Mouse (Mus musculus): ENCODE measurements at regions not wholly inside any gene's neighbourhood (a gene's known extent, or its start where the extent isn't known, plus 50 kb on each side); places are given as distances from the start of the nearest gene placed in this dataset.

DNA sequence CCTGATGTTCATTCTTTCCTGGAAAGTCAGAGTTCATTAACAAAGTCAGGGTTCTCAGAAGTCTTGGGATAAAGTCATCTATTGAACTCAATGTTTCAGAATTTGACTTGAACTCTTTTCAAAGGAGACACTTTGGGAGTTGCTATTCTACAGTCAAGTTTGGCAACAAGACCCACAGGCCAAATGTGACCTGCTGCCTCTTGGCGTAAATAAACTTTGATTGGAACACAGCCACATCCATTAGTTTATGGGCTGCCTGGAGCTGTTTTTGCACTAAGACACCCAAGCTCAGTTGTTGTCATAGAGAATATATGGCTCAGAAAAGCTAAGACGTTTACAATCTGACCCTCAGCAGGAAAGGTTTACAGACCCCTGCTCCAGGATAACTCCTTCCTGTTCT lies 464.2 kb upstream of the Vstm2b start:
- no peak for DNase-seq

DNA sequence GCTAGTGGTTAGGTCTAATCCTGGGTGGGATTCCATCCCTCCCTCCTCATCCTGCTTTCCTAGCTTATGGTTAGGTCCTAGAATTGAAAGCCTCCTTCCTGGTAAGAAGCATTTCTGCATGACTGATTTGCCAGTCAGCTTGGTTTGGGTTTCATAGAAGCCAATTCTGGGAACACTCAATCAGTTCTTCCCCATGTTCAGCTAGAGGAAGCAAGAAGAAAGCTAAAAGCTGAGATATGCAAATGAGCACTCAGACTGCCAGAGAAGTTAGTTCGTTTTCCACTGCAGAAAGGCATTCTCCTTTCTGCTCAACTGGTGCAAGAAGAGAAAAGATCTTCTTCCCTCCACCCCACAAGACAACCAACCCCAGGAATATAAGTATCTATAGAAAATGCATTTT lies 457.0 kb upstream of the Vstm2b start:
- DNase-seq = no peak

DNA sequence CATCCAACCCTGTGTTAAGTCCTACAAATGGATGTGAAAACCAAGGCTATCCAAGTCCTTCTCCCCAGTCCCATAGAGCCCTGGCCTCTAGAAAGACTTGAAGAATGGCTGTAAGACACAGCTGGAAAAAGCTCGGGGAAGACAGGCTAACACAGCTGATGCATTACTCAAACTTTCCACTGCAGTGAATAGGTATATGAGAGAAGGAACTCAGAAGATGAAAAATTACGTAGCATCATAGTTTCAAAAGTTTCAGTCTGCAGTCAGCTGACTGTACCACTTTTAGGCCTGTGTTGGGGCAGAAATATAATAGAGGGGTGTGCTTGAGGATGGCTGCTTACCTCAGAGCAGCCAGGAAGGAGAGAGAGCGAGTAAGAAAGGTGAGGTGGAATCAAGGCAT lies 456.3 kb upstream of the Vstm2b start:
- no peak for DNase-seq

DNA sequence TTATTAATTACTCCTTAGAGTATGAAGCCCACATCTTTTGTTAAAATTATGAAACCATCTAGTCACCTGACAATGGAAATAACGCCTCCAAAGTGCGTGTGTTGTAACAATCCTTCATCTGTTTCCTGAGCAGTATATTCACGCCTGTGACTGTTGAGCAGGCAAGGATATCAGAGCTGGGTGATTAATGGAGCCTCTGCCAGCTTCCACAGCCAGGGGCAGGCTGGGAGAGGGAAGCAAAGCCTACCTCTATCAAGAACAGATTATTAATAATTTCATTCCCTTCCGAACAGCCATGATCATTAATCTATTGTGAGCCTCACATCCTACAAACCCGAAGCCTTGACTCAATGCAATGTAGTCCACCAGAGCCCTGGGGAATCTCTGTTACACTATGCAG lies 431.7 kb upstream of the Vstm2b start:
- DNase-seq = no peak

DNA sequence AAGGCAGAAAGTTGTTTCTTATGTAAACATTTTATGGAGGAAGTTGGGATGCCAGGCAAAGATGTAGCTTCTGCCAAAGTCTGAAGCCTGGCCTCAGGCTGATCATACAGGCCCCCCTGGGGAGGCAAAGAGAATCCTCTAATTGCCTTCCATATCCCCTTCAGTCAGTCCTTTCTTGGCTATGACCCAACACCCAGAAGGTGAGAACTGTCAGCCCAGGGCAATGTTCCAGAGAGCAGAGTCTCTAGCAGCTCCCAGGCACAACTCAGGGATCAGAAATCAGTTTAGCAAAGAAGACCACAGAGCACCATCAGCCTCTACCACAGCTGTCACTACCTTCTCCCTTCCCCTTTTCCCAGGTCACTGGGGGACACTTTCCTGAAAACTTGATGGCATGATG lies 410.9 kb upstream of the Vstm2b start:
- DNase-seq = no peak

DNA sequence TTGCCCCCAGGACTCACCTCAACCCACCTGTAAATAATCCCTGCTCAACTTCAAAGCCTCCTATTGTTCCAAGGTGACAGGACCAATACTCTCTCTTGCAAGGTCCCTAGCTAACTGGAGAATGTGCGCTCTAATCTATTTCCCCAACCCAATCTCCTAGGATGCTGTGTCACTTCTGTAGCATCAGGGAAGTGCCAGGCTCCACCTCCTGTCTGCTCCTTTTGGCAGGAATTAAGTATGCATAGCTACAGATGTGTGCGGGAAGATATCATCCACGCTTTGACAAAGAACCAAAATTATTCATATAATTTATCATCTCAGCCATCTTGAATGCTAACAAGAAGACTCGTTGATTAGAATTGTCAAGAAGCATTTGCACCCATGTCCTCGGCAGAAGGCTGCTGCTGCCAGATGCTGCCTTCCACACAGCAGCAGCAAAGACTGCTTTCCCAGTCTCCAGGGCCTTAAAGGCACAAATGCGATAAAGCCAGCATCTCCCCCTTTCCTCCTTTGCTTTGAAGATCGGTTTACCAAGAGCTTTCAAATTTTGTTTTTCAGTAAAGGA lies 375.3 kb upstream of the Vstm2b start:
- no peak for DNase-seq

DNA sequence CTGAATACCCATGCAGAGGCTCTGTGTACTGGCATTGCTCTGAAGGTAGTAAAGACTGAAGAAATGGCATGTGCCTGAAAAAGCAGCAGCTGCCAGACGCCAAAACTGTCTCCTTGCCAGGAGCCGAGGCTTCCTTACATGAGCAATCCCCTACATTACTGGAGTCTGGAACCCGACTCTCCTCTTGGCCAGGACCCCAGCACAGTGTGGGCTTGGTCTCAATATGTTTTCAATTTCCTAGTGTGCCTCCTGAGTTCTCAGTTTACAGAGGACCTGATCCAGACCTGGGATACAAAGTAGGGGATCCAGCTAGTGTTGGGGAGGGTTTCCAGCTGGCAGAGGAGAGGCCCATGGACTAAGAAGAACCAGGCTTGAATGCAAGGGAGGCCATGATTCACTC lies 361.5 kb upstream of the Vstm2b start:
- DNase-seq = no peak

DNA sequence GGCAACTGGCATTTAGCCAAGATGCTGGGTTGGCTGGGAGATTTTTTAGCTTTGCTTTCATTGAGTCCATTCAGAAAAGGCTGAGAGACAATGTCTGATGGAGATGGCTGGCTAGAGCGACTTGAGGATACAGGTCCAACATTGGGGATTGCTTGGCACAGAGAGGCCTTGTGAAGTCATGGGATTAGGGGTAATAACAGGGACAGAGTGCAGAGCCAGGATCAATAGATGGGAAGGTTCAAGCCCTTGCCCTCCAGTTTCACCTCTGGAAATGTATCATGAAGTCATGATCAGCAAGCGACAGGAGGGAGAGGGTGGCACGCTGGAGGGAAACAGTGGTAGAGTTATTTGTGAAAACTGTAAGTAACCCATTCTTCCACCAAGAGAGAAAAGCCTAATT lies 360.5 kb upstream of the Vstm2b start:
- no peak for DNase-seq

DNA sequence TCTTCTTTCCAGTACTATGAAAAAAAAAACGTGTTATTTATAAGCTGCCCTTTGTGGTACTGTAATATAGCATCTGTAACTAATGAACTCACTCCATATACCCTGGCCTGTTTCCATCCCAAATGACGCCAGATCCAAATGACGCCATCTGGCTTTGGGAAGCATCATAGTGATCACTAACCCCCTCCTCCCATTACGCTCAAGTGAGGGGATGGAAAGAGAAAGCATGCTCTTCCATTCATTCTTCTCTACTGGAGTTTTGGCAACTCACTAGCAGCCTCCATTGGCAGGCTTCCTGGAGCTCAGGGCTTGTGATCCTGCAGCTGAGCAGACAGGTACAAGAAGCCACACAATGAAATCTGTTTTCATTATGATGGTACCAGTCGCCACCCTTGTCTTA lies 358.3 kb upstream of the Vstm2b start:
- no peak for DNase-seq

DNA sequence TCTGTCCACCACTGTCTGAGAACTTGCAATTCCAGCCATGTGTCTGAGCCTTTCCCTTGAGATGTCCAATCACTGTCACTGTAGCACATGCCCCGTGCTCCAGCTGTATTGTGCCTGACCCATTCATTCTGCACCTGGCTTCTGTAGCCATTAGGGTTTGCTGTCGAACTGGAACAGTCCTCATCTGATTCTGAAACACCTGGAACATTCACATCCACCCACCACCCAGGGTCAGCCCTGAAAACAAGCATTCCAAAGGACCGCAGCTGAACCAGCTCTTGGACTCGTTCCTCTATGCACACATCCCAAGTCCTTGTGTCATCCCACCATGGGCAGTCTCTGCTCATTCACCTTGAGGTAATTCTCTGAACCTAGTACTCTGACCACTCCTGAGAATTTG lies 356.8 kb upstream of the Vstm2b start:
- no peak for DNase-seq

DNA sequence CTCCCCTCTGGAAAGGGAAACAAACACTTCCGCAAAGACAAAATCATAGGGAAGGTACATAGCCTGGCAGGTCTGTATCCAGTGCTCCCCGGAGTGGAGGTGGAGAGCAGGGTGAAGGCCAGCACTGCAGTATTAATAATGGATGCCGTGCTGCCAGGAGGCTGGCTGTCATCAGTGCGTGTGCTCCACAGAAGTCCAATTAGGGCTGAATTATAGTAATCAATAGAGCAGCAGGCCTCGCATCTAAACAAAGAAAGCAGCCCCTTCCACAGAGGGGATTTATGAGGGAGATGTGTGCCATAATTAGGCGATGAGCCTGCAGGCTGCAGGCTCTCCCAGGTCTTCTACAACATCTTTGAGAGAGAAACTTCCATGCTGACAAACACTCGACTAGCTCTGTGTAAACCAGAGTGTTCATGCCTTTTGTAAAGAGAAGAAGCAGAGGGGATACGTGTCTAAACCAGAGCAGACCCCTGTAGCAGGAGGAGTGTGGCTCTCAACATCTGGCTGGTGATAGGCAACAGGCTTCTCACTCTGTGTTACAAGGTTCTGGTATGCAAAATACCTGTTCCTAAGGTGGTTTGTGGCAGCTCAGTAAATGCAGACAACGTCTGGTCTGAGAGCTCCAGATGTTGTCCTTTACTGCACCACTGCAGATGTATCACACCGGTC lies 334.5 kb upstream of the Vstm2b start:
- DNase-seq = no peak

DNA sequence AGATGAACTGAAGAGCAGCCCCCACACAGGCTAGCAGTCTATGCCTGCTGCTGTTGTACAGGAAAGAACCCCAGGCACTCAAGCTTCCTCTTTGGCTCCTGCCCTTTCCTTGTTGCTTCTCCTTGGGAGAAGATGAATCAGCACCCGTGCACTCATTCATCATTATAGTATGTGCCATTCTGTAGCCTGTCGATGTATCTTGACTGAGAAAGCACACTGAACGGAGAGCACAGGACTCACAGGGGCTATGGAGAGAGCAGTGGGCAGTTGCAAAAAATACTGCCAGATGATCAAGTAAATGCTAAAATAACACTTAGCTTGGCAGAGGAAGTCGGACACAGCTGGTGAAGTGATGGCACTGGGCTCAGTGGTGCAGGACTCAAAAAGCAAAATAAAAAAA lies 322.2 kb upstream of the Vstm2b start:
- no peak for DNase-seq

DNA sequence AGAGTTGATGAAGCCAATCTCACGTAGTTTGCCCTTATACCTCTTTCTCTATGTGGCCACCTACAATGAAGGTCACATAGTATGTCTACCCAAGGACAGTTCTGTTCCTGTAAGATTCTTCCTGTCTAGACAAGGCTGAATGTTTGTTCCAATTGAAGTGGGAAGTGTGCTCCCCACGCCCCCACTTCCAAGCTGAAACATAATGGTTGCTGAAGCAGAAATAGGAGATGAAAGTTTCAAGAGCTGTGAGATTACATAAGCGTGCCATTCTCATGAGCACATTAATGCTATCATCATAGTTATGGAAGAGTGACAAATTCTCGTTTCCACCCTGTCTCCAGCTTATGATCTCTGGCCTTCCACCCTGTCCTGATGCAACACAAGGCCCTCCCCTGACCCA lies 320.8 kb upstream of the Vstm2b start:
- no peak for DNase-seq

DNA sequence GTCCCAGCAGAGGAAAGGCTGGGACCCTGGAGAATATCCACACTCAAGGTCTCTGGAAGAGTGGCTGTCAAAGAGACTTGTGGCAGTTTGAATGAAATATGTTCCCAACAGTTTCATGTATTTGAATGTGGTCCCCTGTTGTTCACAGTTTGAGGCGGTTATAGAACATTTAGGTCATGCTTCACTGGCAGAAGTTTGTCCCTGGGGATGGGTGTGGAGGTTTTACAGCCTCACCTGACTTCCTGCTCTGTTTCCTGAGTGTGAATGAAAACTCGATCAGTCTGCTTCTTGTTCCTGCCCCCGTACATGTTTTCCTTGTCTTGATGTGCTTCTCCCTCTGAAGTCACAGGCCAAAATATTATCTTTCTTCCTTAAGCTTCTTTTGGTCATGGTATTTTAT lies 277.4 kb upstream of the Vstm2b start:
- no peak for DNase-seq

DNA sequence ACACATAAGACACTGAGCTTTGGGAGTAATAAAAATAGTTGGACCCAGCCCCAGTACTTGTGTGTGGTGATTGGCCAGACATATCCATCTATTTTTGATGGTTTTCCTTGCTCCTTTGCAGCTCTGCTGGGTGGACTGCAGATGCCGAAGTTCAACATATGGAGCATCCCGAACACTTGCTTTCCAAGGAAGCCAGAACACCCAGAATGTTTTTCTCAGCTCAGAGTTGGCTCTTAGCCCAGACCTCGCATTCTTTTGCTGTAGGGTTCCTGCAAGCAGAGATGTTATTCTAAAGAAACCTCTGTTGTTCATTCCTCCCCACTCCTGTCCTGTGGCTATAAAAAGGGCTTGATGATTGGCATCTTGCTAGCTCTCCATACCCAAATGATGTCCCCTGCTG lies 275.3 kb upstream of the Vstm2b start:
- DNase-seq = no peak

DNA sequence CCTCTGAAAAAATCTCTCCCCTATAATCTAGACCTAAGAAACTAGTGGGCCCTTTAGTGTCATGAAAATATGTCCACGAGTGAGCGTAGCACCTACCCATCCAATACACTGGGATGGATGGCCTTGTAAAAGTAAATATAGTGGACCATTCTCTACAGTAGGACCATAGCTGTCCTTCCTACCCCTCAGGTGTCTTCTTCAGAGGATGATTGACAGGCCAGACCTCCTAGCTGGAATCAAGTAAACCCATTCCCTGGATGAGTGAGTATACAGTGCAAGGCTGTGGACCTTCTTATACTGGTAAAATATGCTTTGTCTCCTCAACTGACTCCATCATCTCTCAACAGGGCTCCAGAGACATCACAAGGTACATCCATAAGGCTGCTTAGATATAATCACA lies 274.8 kb upstream of the Vstm2b start:
- DNase-seq = no peak

DNA sequence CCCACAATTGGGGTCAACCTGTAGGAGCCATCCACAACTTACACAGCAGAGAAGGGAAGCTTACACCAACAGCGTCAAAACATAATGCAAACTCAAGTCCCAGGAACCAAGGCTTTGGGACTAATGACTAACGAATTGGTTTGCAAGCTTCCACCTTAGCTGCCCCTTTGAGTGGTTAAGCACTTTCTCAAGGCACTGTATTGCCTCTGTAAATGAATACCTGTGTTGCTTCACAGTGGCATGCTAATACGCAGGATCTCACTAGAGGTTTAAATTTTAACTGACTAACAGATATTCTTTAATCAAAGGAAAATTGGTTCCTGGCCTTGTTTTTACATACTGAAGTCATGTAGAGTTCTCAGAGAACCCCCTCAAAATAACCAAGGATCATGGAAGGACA lies 261.8 kb upstream of the Vstm2b start:
- DNase-seq = no peak

DNA sequence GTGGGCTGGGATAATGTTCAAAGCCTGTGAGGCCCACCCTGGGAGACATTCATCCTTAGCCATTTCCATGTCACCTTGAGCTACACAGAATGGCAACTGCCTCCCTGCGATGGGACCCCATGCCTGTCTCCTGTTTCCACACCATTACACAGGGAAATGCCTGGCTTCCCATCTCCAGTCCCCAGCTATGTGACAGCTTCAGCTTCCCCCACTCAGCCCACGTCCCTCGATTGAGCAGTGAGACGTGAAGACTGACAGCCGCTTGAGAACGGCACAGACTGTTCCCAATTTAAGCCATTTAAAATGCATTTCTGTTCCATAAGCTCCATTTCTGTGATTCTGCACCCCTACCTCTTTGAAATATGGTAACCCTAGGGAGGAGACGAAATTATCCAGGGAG lies 243.1 kb upstream of the Vstm2b start:
- DNase-seq = no peak

DNA sequence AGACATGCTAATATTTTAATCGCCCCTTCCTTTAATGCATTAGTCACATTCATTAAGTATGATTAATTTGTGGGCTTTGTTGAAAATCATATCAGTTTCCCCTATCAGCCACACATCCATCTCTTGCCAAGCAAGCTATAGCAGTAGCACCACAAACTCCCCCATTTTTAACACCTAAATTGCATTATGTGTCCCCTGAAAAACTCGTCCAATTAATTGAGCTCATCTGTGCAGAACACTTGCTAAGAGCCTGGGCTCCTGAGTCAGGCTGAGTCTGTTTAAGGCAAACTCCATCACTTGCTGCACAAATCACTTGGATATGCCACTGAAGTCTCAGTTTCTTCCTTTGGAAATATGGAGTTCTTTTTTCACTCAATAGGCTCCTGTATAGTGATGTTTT lies 242.7 kb upstream of the Vstm2b start:
- no peak for DNase-seq

DNA sequence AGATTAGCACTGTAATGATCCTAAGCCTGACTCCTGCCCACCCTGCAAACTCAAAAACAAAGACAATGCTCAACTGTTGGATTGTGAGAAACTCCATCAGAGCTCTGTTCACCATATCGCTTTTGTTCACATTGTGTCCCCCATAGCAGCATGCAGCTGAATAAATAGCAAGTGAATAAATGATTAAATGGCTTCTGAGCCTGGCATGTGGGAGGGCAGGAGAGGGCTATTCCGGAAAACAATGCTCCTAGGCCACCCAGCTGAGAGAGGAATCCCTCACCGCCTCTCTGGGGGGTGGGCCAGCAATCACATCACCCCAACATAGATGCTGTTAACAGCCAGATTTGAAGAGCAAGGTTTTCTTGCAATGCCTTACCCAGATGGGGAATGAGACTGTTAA lies 238.5 kb upstream of the Vstm2b start:
- no peak for DNase-seq

DNA sequence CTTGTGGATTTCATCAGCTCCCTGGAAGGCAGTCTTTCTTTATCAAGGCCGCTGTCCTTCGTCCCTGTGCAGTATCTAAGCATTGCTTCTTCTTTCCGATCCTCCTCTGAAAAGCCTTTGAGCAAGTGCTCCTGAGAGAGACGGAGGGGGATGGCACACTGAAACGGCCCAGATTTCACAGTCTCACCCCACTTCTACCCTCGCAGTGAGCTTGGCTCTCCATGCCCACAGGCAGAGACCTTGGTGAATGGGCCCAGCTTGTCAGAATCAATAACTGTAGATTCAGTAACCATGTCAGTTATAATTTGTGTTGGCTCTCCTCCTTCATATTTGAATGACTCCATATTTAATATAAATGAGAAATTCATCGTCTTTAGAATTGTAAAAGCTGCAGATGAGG lies 234.3 kb upstream of the Vstm2b start:
- no peak for DNase-seq

DNA sequence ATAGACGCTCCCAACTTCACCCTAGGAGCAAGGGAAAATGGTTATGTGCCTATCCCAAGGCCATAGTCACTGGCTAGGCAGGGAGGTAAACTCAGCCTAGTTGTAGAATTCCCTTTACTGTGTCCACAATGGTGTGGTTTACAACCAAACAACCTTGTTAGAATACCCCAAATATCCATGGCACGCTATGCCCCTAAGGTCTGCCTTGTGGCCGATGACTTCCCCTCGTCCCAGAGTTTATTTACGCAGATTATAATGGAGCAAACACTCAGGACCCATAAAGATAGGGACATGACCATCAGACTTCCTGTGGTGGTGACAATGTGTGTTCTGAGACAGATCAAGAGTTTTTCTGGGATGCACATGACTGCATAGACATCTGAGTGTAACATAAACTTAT lies 231.5 kb upstream of the Vstm2b start:
- DNase-seq = no peak

DNA sequence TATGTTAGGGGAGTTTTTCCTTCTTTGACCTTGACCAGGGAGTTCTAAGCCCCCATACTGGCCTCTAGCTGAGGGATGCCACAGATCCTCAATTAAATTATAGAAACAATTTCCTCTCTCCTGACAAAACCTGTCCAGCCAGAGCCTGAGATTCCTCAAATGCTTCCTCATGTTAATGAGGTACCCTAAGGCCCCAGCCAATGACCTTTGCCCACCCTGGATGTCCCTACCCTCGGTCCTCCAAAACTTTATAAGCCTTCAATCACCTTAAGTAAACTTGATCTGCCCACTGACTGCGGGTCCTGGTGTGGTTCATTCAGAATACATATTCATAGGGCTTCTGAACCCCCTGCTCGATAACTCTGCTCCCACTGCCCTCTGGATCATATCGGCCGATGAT lies 227.7 kb upstream of the Vstm2b start:
- no peak for DNase-seq

DNA sequence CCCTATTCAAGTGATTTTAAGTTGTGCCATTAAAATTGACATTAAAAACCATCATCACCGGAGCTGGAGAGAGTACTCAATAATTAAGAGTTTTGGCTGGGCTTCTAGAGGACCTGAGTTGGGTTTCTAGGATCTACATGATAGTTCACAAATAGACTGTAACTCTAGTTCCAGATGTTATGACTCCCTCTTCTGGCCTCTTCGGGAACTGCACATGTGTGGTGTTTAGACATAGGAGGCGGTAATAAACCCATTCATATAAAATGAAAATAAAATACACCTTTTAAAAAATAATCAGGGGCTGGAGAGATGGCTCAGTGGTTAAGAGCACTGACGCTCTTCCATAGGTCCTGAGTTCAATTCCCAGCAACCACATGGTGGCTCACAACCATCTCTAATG lies 227.1 kb upstream of the Vstm2b start:
- no peak for DNase-seq

DNA sequence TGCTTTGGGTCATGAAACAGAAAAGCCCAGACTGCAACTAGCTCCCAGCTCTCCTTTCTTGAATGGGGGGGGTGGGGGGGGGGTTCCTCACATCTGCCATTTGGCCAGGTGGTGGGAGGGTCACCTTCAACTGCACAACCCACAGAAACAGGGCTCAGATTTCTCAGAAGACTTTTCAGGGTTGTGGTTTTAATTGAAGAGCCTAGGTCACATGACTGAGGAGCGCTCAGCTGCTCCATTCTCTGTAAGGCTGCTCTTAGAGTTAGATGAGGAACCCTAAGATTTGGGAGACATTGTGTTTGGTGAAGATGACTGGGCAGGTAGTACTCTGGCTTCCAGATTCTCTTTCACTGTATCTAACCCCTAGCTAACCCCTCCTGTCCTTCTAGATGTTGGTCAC lies 225.8 kb upstream of the Vstm2b start:
- no peak for DNase-seq

DNA sequence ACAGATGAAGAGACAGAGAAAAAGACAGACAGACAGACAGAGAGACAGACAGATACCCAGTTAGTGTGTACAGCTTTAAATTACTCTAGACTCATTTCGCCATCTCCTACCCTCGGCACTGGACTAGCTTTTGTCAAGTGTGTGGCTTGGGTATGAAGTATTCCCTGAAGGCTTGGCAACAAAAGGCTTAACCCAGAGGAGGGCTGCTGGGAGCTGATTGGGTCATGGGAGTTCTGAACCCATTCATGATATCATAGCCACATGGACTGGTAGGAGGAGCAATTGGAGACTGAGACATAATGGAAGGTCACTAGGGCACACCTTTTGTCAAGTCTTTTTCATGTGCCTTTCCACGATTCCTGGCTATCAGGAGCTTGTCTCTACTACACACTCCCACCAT lies 223.7 kb upstream of the Vstm2b start:
- DNase-seq = no peak
